Mouse (Mus musculus) MEL (cell line): ENCODE measurements around the gene 1110065P20Rik. TPM values are rescaled to one million over a fixed set of nuclear protein-coding genes. Genes with fewer than 3 reads are reported as not detected.

Experiments used
- DNase-seq: peaks from one replicate; pipeline ENCODE4 v3.0.0; 2011; ENCODE audit warnings: low read depth, low spot score
- H3K27ac ChIP-seq: 2 replicates; pipeline ENCODE4 v1.5.1; 2012; ENCODE audit warnings: low read depth, mild to moderate bottlenecking, control low read depth, low read length, moderate library complexity; ENCODE audit not compliant: control insufficient read depth
- H3K27me3 ChIP-seq, 2 experiments: fragments of 150-350 bp in 1 of 2; sonication (generic) in 1 of 2; 2 replicates each; pipeline ENCODE4 v1.6.1; 2012; ENCODE audit warnings: low read length in 2 of 2, mild to moderate bottlenecking in 2 of 2, improper control_type of control experiment in 1 of 2, moderate library complexity in 1 of 2; ENCODE audit not compliant: insufficient read depth in 2 of 2, control insufficient read depth in 1 of 2
- H3K36me3 ChIP-seq, 2 experiments: 2 replicates each; pipeline ENCODE4 v1.6.1; 2012 to 2014; ENCODE audit warnings: low read length in 2 of 2, improper control_type of control experiment in 1 of 2, inconsistent platforms in 1 of 2, mild to moderate bottlenecking in 1 of 2; ENCODE audit not compliant: insufficient read depth in 2 of 2, control insufficient read depth in 1 of 2
- H3K4me1 ChIP-seq, 2 experiments: fragments of 150-350 bp in 1 of 2; sonication (generic) in 1 of 2; 2 replicates each; pipeline ENCODE4 v1.6.1; 2012; ENCODE audit warnings: low read length in 2 of 2, improper control_type of control experiment in 1 of 2, mild to moderate bottlenecking in 1 of 2; ENCODE audit not compliant: insufficient read depth in 2 of 2, control insufficient read depth in 1 of 2
- H3K4me3 ChIP-seq, 2 experiments: fragments of 150-350 bp in 1 of 2; sonication (generic) in 1 of 2; 2 replicates each; pipeline ENCODE4 v1.5.1; 2012; ENCODE audit warnings: low read depth in 2 of 2, low read length in 2 of 2, mild to moderate bottlenecking in 2 of 2, moderate library complexity in 2 of 2, control low read depth in 1 of 2, improper control_type of control experiment in 1 of 2; ENCODE audit not compliant: control insufficient read depth in 1 of 2, insufficient read depth in 1 of 2
- H3K79me2 ChIP-seq: 2 replicates; pipeline ENCODE4 v1.6.1; 2012; ENCODE audit warnings: mild to moderate bottlenecking, low read length, moderate library complexity; ENCODE audit not compliant: control insufficient read depth, poor library complexity, insufficient read depth
- H3K9ac ChIP-seq: 2 replicates; pipeline ENCODE4 v1.6.1; 2012; ENCODE audit warnings: low read depth, mild to moderate bottlenecking, control low read depth, low read length, moderate library complexity; ENCODE audit not compliant: control insufficient read depth, poor library complexity, severe bottlenecking
- H3K9me3 ChIP-seq: fragments of 150-350 bp; sonication (generic); replicated peaks from 2 replicates; pipeline ENCODE4 v1.6.1; 2012; ENCODE audit warnings: mild to moderate bottlenecking, low read length, improper control_type of control experiment, moderate library complexity; ENCODE audit not compliant: insufficient read depth
- BHLHE40 ChIP-seq: IDR thresholded peaks from 2 replicates; pipeline ENCODE4 v1.6.1; 2012; ENCODE audit warnings: low read depth, mild to moderate bottlenecking, inconsistent platforms, low read length, improper control_type of control experiment, borderline replicate concordance
- CHD2 ChIP-seq: IDR thresholded peaks from 2 replicates; pipeline ENCODE4 v1.6.1; 2011; ENCODE audit warnings: low read length, improper control_type of control experiment
- CTCF ChIP-seq, 3 experiments: IDR thresholded peaks in 2 of 3; conservative IDR thresholded peaks in 1 of 3; 2 replicates each; pipeline ENCODE4 v1.5.1; 2011 to 2012; ENCODE audit warnings: low read length in 3 of 3, low read depth in 2 of 3, mild to moderate bottlenecking in 2 of 3, improper control_type of control experiment in 1 of 3, inconsistent platforms in 1 of 3, mixed read lengths in 1 of 3, moderate library complexity in 1 of 3; ENCODE audit not compliant: control insufficient read depth in 1 of 3, insufficient read depth in 1 of 3, poor library complexity in 1 of 3, severe bottlenecking in 1 of 3
- EP300 ChIP-seq, 2 experiments: IDR thresholded peaks; 2 replicates each; pipeline ENCODE4 v1.6.1; 2011; ENCODE audit warnings: improper control_type of control experiment in 2 of 2, low read length in 2 of 2, low read depth in 1 of 2, mild to moderate bottlenecking in 1 of 2
- JUND ChIP-seq: IDR thresholded peaks from 2 replicates; pipeline ENCODE4 v1.6.1; 2011; ENCODE audit warnings: low read depth, mild to moderate bottlenecking, improper control_type of control experiment, low read length
- KAT2A ChIP-seq: conservative IDR thresholded peaks from 2 replicates; pipeline ENCODE4 v1.6.1; 2012; ENCODE audit warnings: low read depth, low read length, improper control_type of control experiment, inconsistent platforms
- MAX ChIP-seq: IDR thresholded peaks from 2 replicates; pipeline ENCODE4 v1.6.1; 2011; ENCODE audit warnings: low read length, improper control_type of control experiment
- MXI1 ChIP-seq: IDR thresholded peaks from 2 replicates; pipeline ENCODE4 v1.6.1; 2011; ENCODE audit warnings: mild to moderate bottlenecking, low read depth, low read length, improper control_type of control experiment
- MYC ChIP-seq: IDR thresholded peaks from 2 replicates; pipeline ENCODE4 v1.6.1; 2011; ENCODE audit warnings: low read depth, mild to moderate bottlenecking, low read length, improper control_type of control experiment, moderate library complexity
- NELFE ChIP-seq: IDR thresholded peaks from 2 replicates; pipeline ENCODE4 v1.6.1; 2011; ENCODE audit warnings: low read depth, low read length, improper control_type of control experiment
- NRF1 ChIP-seq: IDR thresholded peaks from 2 replicates; pipeline ENCODE4 v1.6.1; 2014; ENCODE audit warnings: low read depth, mild to moderate bottlenecking, inconsistent platforms, low read length, improper control_type of control experiment, moderate library complexity; ENCODE audit not compliant: poor library complexity, insufficient read depth, severe bottlenecking
- POLR2AphosphoS5 ChIP-seq: IDR thresholded peaks from 2 replicates; pipeline ENCODE4 v1.6.1; 2012; ENCODE audit warnings: low read depth, borderline replicate concordance, mild to moderate bottlenecking, inconsistent platforms, low read length, moderate library complexity, mixed read lengths
- TBP ChIP-seq: IDR thresholded peaks from 2 replicates; pipeline ENCODE4 v1.8.0; 2011; ENCODE audit warnings: low read depth, low read length, improper control_type of control experiment
- USF1 ChIP-seq: IDR thresholded peaks from 2 replicates; pipeline ENCODE4 v1.6.1; 2014; ENCODE audit warnings: low read depth, mild to moderate bottlenecking, inconsistent platforms, low read length, improper control_type of control experiment, moderate library complexity
- USF2 ChIP-seq, 2 experiments: IDR thresholded peaks; 2 replicates each; pipeline ENCODE4 v1.6.1; 2011 to 2012; ENCODE audit warnings: improper control_type of control experiment in 2 of 2, low read length in 2 of 2, borderline replicate concordance in 1 of 2, inconsistent platforms in 1 of 2, low read depth in 1 of 2, mild to moderate bottlenecking in 1 of 2; ENCODE audit not compliant: insufficient read depth in 1 of 2
- ZMIZ1 ChIP-seq: IDR thresholded peaks from 2 replicates; pipeline ENCODE4 v1.6.1; 2012; ENCODE audit warnings: low read depth, mild to moderate bottlenecking, inconsistent platforms, low read length, improper control_type of control experiment, moderate library complexity
- polyA plus RNA-seq, 2 experiments: library from polyadenylated mRNA; stranded (reverse) in 1 of 2; unstranded in 1 of 2; fragments of >175 nt in 1 of 2; fragments of >200 nt in 1 of 2; gene quantifications; 2 replicates each; pipeline versions ENCODE4 v1.2.1 to v1.2.4; 2012; ENCODE audit warnings: low replicate concordance in 2 of 2, low read depth in 1 of 2; ENCODE audit not compliant: insufficient read length in 2 of 2, insufficient read depth in 1 of 2, missing spikeins in 1 of 2
- total RNA-seq: library from RNA; depleted of rRNA; stranded (reverse); fragments of 300-350 nt; gene quantifications from 2 replicates; pipeline ENCODE4 v1.2.3, GENCODE M21; 2012

1110065P20Rik gene
- total and polyA plus RNA-seq, 3 experiments, result 43.4 to 50.9 TPM; not detected in 1

GRCm38 (mm10) chr4:124890831-124891230 lies 39.8 kb upstream of the 1110065P20Rik start:
- no peak for TF ChIP-seq TBP
- TF ChIP-seq ZMIZ1, result no peak
- TF ChIP-seq EP300 (IDR thresholded peaks at IDR 0.05; ENCODE audit: low read depth in 1 of 2, low read length in 2 of 2), result no peak
- no peak for TF ChIP-seq POLR2AphosphoS5
- TF ChIP-seq CHD2, result no peak
- no peak for TF ChIP-seq USF1
- no peak for TF ChIP-seq KAT2A
- no peak for TF ChIP-seq MAX
- TF ChIP-seq NELFE, result no peak
- no peak for TF ChIP-seq BHLHE40
- DNase-seq, result no peak
- H3K4me3 ChIP-seq, result no peak overlapping the region
- H3K79me2 ChIP-seq, result no peaks in the 10 kb centered on the region
- H3K4me1 ChIP-seq, result no peaks in the 10 kb centered on the region
- no peaks in the 10 kb centered on the region for H3K9me3 ChIP-seq
- no peaks in the 10 kb centered on the region for H3K36me3 ChIP-seq
- H3K27ac ChIP-seq, result no peak overlapping the region
- H3K27me3 ChIP-seq, result peaks cover 0 to 2% of the 10 kb centered on the region in 2 experiments; a peak in 1 of 4 replicates
- H3K9ac ChIP-seq, result no peak overlapping the region

GRCm38 (mm10) chr4:124889935-124890334 lies 38.9 kb upstream of the 1110065P20Rik start:
- Histone ChIP-seq H3K36me3 (no peaks in the 10 kb centered on the region), H3K4me1 (no peaks in the 10 kb centered on the region), H3K4me3 (no peak overlapping the region), H3K27ac (no peak overlapping the region), H3K9me3 (no peaks in the 10 kb centered on the region), H3K27me3 (peaks cover 0 to 2% of the 10 kb centered on the region in 2 experiments; a peak in 1 of 4 replicates), H3K9ac (no peak overlapping the region), H3K79me2 (no peaks in the 10 kb centered on the region)
- no peak for DNase-seq
- TF ChIP-seq CTCF (IDR thresholded peaks at IDR 0.05 in 2 of 3, conservative IDR thresholded peaks at IDR 0.05 in 1 of 3; ENCODE audit: control insufficient read depth in 1 of 3, insufficient read depth in 1 of 3, low read depth in 2 of 3, low read length in 3 of 3, poor library complexity in 1 of 3, severe bottlenecking in 1 of 3), result no peak
- TF ChIP-seq USF2 (IDR thresholded peaks at IDR 0.05; ENCODE audit: borderline replicate concordance in 1 of 2, insufficient read depth in 1 of 2, low read depth in 1 of 2, low read length in 2 of 2), result no peak
- TF ChIP-seq TBP, result no peak
- TF ChIP-seq CHD2, result no peak
- no peak for TF ChIP-seq POLR2AphosphoS5
- no peak for TF ChIP-seq USF1
- no peak for TF ChIP-seq EP300 (IDR thresholded peaks at IDR 0.05; ENCODE audit: low read depth in 1 of 2, low read length in 2 of 2)
- TF ChIP-seq NRF1, result no peak
- TF ChIP-seq JUND, result no peak
- no peak for TF ChIP-seq KAT2A
- TF ChIP-seq MXI1, result no peak
- no peak for TF ChIP-seq MYC
